Mouse (Mus musculus) forebrain, embryonic 15.5 days (tissue): ENCODE measurements at regions not wholly inside any gene's neighbourhood (a gene's known extent, or its start where the extent isn't known, plus 50 kb on each side); places are given as distances from the start of the nearest gene placed in this dataset.

Source experiments
- ATAC-seq: fragments of 200-750 bp; cut with Nextera tagmentation; replicated peaks from 2 replicates; pipeline ENCODE4 v1.8.0; 2017; ENCODE audit warnings: mild to moderate bottlenecking, moderate TSS enrichment, moderate library complexity
- H3K27ac ChIP-seq: fragments of 300-500 bp; sonication (generic); replicated peaks from 2 replicates; pipeline ENCODE4 v1.5.1; 2015; ENCODE audit warnings: mild to moderate bottlenecking, inconsistent platforms
- H3K27me3 ChIP-seq: fragments of 300-500 bp; sonication (generic); 2 replicates; pipeline ENCODE4 v1.6.1; 2015; ENCODE audit warnings: inconsistent platforms
- H3K36me3 ChIP-seq: fragments of 300-500 bp; sonication (generic); 2 replicates; pipeline ENCODE4 v1.6.1; 2015; ENCODE audit warnings: mild to moderate bottlenecking, inconsistent platforms
- H3K4me1 ChIP-seq: fragments of 300-500 bp; sonication (generic); 2 replicates; pipeline ENCODE4 v1.6.1; 2015; ENCODE audit warnings: inconsistent platforms
- H3K4me2 ChIP-seq: fragments of 300-500 bp; sonication (generic); replicated peaks from 2 replicates; pipeline ENCODE4 v1.6.1; 2015; ENCODE audit warnings: mild to moderate bottlenecking, inconsistent platforms
- H3K4me3 ChIP-seq: fragments of 300-500 bp; sonication (generic); 2 replicates; pipeline ENCODE4 v1.5.1; 2015; ENCODE audit warnings: mild to moderate bottlenecking, inconsistent platforms
- H3K9ac ChIP-seq: fragments of 300-500 bp; sonication (generic); replicated peaks from 2 replicates; pipeline ENCODE4 v1.6.1; 2015; ENCODE audit warnings: mild to moderate bottlenecking, inconsistent platforms
- H3K9me3 ChIP-seq: fragments of 300-500 bp; sonication (generic); 2 replicates; pipeline ENCODE4 v1.6.1; 2016; ENCODE audit warnings: inconsistent platforms
- WGBS: fragments of 180-500 bp; shearing (Covaris S2); methylation state at CpG from one replicate; pipeline ENCODE4 v1.1.7; 2015; ENCODE audit warnings: mixed read lengths; 5-methylcytosine and 5-hydroxymethylcytosine counted together

GRCm38 (mm10) chr3:47668824-47669223 lies 1220.8 kb upstream of the Pabpc4l start:
- Histone ChIP-seq H3K4me1 (no peaks in the 10 kb centered on the region), H3K27ac (no peak overlapping the region), H3K9me3 (no peaks in the 10 kb centered on the region), H3K27me3 (no peaks in the 10 kb centered on the region), H3K4me2 (no peak overlapping the region), H3K4me3 (no peak overlapping the region), H3K36me3 (no peaks in the 10 kb centered on the region), H3K9ac (no peak overlapping the region)
- ATAC-seq = peak; percentile 97
- WGBS = 6% methylated on average over 3 of the region's 3 CpGs

- WGBS = 7% methylated on average over 1 of the region's 1 CpGs
- no peak for ATAC-seq
- Histone ChIP-seq H3K27ac (no peak overlapping the region), H3K4me3 (no peak overlapping the region), H3K4me1 (no peaks in the 10 kb centered on the region), H3K4me2 (no peak overlapping the region), H3K36me3 (no peaks in the 10 kb centered on the region), H3K27me3 (no peaks in the 10 kb centered on the region), H3K9me3 (no peaks in the 10 kb centered on the region), H3K9ac (no peak overlapping the region)
Observed at GRCm38 (mm10) chr3:47662484-47662883, 1214.5 kb upstream of the Pabpc4l start.

- H3K27me3 ChIP-seq = no peaks in the 10 kb centered on the region
- no peaks in the 10 kb centered on the region for H3K36me3 ChIP-seq
- no peak overlapping the region for H3K27ac ChIP-seq
- ATAC-seq = no peak
- no peaks in the 10 kb centered on the region for H3K4me1 ChIP-seq
- no peak overlapping the region for H3K4me3 ChIP-seq
- H3K9ac ChIP-seq = no peak overlapping the region
- H3K9me3 ChIP-seq = no peaks in the 10 kb centered on the region
- 56% methylated on average over 1 of the region's 1 CpGs for WGBS
- no peak overlapping the region for H3K4me2 ChIP-seq
Observed at GRCm38 (mm10) chr3:47660531-47660930, 1212.5 kb upstream of the Pabpc4l start.
